Mouse (Mus musculus): ENCODE measurements at regions not wholly inside any gene's neighbourhood (a gene's known extent, or its start where the extent isn't known, plus 50 kb on each side); places are given as distances from the start of the nearest gene placed in this dataset.

GRCm38 (mm10) chr16:78451750-78452149, 74.8 kb upstream of the Btg3 start:
- Histone ChIP-seq H3K27ac (no peak overlapping the region), H3K36me3 (no peaks in the 10 kb centered on the region), H3K27me3 (no peaks in the 10 kb centered on the region), H3K4me2 (replicated peaks) (no peak overlapping the region), H3K4me3 (no peak overlapping the region), H3K9ac (no peak overlapping the region), H3K4me1 (no peaks in the 10 kb centered on the region), H3K9me3 (replicated peaks) (peaks cover 4% of the 10 kb centered on the region; the same call in 1 of the 2 replicates)
- ATAC-seq (ENCODE audit: low FRiP score): 0 out of 2 replicates have a peak, but pooled peaks have one; percentile 29
- 94% methylated on average over 8 of the region's 8 CpGs for WGBS

DNA sequence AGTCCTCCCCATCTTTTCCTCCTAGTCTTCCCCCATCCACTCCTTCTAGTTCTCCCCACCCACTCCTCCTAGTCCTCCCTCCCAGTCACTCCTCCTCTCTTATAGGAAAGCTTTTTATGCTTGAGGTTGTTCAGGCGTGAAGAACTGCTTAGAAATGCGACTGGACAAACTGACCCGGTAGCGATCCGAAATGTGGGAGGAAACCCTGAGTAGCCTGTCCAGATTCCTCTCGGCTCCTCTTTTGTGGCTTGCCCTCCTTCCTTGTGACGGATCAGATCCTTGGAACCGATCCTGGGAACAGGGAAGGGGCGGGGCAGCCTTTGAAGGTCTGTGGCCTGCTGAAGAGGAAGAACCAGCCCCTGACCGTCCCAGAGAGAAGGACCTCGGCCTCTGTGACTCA, 74.3 kb upstream of the Btg3 start:
- Histone ChIP-seq H3K27me3 (no peaks in the 10 kb centered on the region), H3K9me3 (replicated peaks) (peaks cover 4% of the 10 kb centered on the region; the same call in 1 of the 2 replicates), H3K27ac (no peak overlapping the region), H3K4me3 (no peak overlapping the region), H3K9ac (no peak overlapping the region), H3K4me2 (replicated peaks) (no peak overlapping the region), H3K36me3 (no peaks in the 10 kb centered on the region), H3K4me1 (no peaks in the 10 kb centered on the region)
- WGBS: 67% methylated on average over 11 of the region's 11 CpGs
- ATAC-seq (ENCODE audit: low FRiP score): no peak

DNA sequence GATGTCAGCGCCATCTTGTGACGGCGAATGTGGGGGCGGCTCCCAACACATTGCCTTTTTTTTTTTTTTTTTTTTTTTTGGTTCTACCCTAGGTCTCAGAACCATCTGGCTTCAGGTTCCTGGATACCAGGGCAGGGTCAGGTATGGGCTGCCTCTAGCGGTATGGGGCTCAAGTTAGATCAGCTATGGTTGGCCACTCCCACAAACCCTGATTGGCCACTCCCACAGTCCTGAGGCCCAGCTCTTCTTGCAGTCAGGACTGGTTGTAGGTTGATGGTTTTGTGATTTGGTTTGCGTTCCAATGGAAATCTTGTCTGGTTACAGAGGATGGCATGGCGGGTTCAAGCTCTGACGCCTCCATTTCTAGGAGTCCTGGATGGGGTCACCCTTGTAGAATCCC, 72.2 kb upstream of the Btg3 start:
- no peak overlapping the region for H3K4me3 ChIP-seq
- no peaks in the 10 kb centered on the region for H3K4me1 ChIP-seq
- H3K4me2 ChIP-seq (replicated peaks): no peak overlapping the region
- H3K9ac ChIP-seq: no peak overlapping the region
- H3K36me3 ChIP-seq: no peaks in the 10 kb centered on the region
- no peak for ATAC-seq (ENCODE audit: low FRiP score)
- 98% methylated on average over 3 of the region's 8 CpGs for WGBS
- H3K9me3 ChIP-seq (replicated peaks): peaks cover 4% of the 10 kb centered on the region; the same call in 1 of the 2 replicates
- no peaks in the 10 kb centered on the region for H3K27me3 ChIP-seq
- no peak overlapping the region for H3K27ac ChIP-seq

DNA sequence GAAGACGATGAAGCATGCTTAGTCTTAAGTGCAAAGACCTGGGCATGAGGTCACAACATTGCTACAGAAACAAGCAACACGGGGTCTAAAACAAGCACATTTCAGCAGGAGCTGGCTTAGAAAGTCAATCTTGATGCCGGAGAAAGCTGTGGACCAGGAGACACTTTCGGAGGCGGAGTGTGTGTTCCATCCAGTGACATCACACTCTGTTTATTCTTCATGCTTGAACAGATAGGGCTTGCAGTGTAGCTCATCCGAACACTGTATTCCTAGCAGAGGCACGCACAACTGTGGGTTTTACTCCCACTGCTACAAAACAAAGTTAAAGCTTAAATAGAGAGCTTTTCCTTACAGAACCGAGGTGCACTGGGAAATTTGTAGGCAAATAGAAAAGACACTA, 66.3 kb upstream of the Btg3 start:
- H3K4me2 ChIP-seq (replicated peaks): no peak overlapping the region
- no peaks in the 10 kb centered on the region for H3K4me1 ChIP-seq
- H3K9me3 ChIP-seq (replicated peaks): no peaks in the 10 kb centered on the region
- H3K27me3 ChIP-seq: no peaks in the 10 kb centered on the region
- H3K36me3 ChIP-seq: no peaks in the 10 kb centered on the region
- WGBS: 93% methylated on average over 8 of the region's 8 CpGs
- H3K4me3 ChIP-seq: no peak overlapping the region
- no peak overlapping the region for H3K9ac ChIP-seq
- H3K27ac ChIP-seq: no peak overlapping the region
- ATAC-seq (ENCODE audit: low FRiP score): no peak

- Histone ChIP-seq H3K4me1 (no peaks in the 10 kb centered on the region), H3K27me3 (no peaks in the 10 kb centered on the region), H3K36me3 (no peaks in the 10 kb centered on the region), H3K9ac (no peak overlapping the region), H3K9me3 (replicated peaks) (no peaks in the 10 kb centered on the region), H3K27ac (no peak overlapping the region), H3K4me2 (replicated peaks) (no peak overlapping the region), H3K4me3 (no peak overlapping the region)
- WGBS: 90% methylated on average over 7 of the region's 7 CpGs
- no peak for ATAC-seq (ENCODE audit: low FRiP score)
Observed at GRCm38 (mm10) chr16:78442830-78443229, 65.8 kb upstream of the Btg3 start.

- H3K4me2 ChIP-seq (replicated peaks): no peak overlapping the region
- H3K27me3 ChIP-seq: no peaks in the 10 kb centered on the region
- H3K27ac ChIP-seq: no peak overlapping the region
- WGBS: 91% methylated on average over 6 of the region's 6 CpGs
- ATAC-seq (ENCODE audit: low FRiP score): no peak
- no peaks in the 10 kb centered on the region for H3K36me3 ChIP-seq
- H3K9me3 ChIP-seq (replicated peaks): no peaks in the 10 kb centered on the region
- H3K4me1 ChIP-seq: no peaks in the 10 kb centered on the region
- no peak overlapping the region for H3K4me3 ChIP-seq
- H3K9ac ChIP-seq: no peak overlapping the region
Observed at GRCm38 (mm10) chr16:78441961-78442360, 65.0 kb upstream of the Btg3 start.

DNA sequence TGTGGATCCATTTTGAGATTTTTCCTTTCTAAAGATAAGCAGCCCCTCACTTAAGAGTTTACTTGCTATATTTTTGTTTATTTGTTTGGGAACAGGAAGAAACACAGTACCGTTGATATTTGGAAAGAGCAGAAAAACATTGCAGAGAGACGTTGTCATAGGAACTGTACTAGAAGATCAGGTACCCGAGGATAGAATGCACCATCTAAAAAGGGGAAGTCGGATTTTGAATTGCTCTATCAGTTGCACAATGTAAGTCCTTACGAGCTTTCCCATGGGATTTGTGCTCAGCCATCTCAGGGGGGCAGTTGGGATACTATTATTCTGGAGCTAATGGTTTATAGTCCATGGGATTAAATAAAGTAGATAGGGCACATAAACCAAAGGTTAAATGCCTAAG, 58.7 kb upstream of the Btg3 start:
- Histone ChIP-seq H3K9me3 (replicated peaks) (no peaks in the 10 kb centered on the region), H3K9ac (no peak overlapping the region), H3K27me3 (no peaks in the 10 kb centered on the region), H3K36me3 (no peaks in the 10 kb centered on the region), H3K4me3 (no peak overlapping the region), H3K27ac (no peak overlapping the region), H3K4me2 (replicated peaks) (no peak overlapping the region), H3K4me1 (no peaks in the 10 kb centered on the region)
- ATAC-seq (ENCODE audit: low FRiP score): no peak
- 79% methylated on average over 5 of the region's 5 CpGs for WGBS

GRCm38 (mm10) chr16:78427470-78428041, 50.6 kb upstream of the Btg3 start:
- Histone ChIP-seq H3K9me3 (replicated peaks) (no peaks in the 10 kb centered on the region), H3K4me3 (no peak overlapping the region), H3K4me2 (replicated peaks) (peak overlapping the region; percentile 30), H3K27me3 (no peaks in the 10 kb centered on the region), H3K9ac (no peak overlapping the region), H3K27ac (no peak overlapping the region), H3K36me3 (no peaks in the 10 kb centered on the region), H3K4me1 (peaks cover 7% of the 10 kb centered on the region)
- no peak for ATAC-seq (ENCODE audit: low FRiP score)
- WGBS: 48% methylated on average over 16 of the region's 16 CpGs

All from hindbrain, embryonic 12.5 days (tissue).